Mouse (Mus musculus): ENCODE results near the gene Zfp467. TPM values are rescaled to one million over a fixed set of nuclear protein-coding genes. Genes with fewer than 3 reads are reported as not detected.

Gene Zfp467
- polyA plus RNA-seq, 2 experiments from 2014 or later, result 11.4 to 12.6 TPM

- no peak for ATAC-seq
Measured at GRCm38 (mm10) chr6:48439654-48440053, 6.0 kb downstream of the Zfp467 start.

GRCm38 (mm10) chr6:48438475-48439125 lies 7.0 kb downstream of the Zfp467 start:
- no peak for ATAC-seq

- no peak for ATAC-seq
Measured at GRCm38 (mm10) chr6:48437679-48438376, 7.8 kb downstream of the Zfp467 start.

GRCm38 (mm10) chr6:48435706-48436349 lies 9.8 kb downstream of the Zfp467 start:
- ATAC-seq, result no peak

- ATAC-seq, result no peak
Measured at GRCm38 (mm10) chr6:48435111-48435510, 10.5 kb downstream of the Zfp467 start.

GRCm38 (mm10) chr6:48434651-48435050 lies 11.0 kb downstream of the Zfp467 start:
- no peak for ATAC-seq

GRCm38 (mm10) chr6:48432893-48433816 lies 12.5 kb downstream of the Zfp467 start:
- no peak for ATAC-seq

GRCm38 (mm10) chr6:48430748-48431147 lies 14.9 kb downstream of the Zfp467 start:
- no peak for ATAC-seq

GRCm38 (mm10) chr6:48428769-48429557 lies 16.7 kb downstream of the Zfp467 start:
- ATAC-seq, result no peak

GRCm38 (mm10) chr6:48426956-48427355 lies 18.7 kb downstream of the Zfp467 start:
- no peak for ATAC-seq

GRCm38 (mm10) chr6:48424074-48424473 lies 21.6 kb downstream of the Zfp467 start:
- no peak for ATAC-seq

- no peak for ATAC-seq
Measured at GRCm38 (mm10) chr6:48423336-48423735, 22.3 kb downstream of the Zfp467 start.

- no peak for ATAC-seq
Measured at GRCm38 (mm10) chr6:48420647-48421046, 25.0 kb downstream of the Zfp467 start.

- no peak for ATAC-seq
Measured at GRCm38 (mm10) chr6:48416486-48416885, 29.1 kb downstream of the Zfp467 start.

- ATAC-seq, result no peak
Measured at GRCm38 (mm10) chr6:48415636-48416035, 30.0 kb downstream of the Zfp467 start.

- ATAC-seq, result no peak
Measured at GRCm38 (mm10) chr6:48414886-48415285, 30.7 kb downstream of the Zfp467 start.

- ATAC-seq, result no peak
Measured at GRCm38 (mm10) chr6:48413081-48413480, 32.5 kb downstream of the Zfp467 start.

GRCm38 (mm10) chr6:48412662-48413061 lies 33.0 kb downstream of the Zfp467 start:
- no peak for ATAC-seq

- ATAC-seq, result no peak
Measured at GRCm38 (mm10) chr6:48412147-48412546, 33.5 kb downstream of the Zfp467 start.

GRCm38 (mm10) chr6:48411193-48412092 lies 34.2 kb downstream of the Zfp467 start:
- no peak for ATAC-seq

GRCm38 (mm10) chr6:48410551-48410950 lies 35.1 kb downstream of the Zfp467 start:
- ATAC-seq, result no peak

Data from CD4-positive, CD25-positive, alpha-beta regulatory T cell, adult 4 months (primary cell).